Mouse (Mus musculus) monocyte, adult 2 months (primary cell): Measurements from ENCODE around the gene Cpne5.
A peak's percentile ranks its signal among the peaks of the same experiment; 100 is the strongest.
"Not testable (repeated sequence)": the region's sequence is repeated elsewhere in the genome, so short reads cannot be mapped to it uniquely, and the experiment has no call there.

Source experiments
- DNase-seq, 2 experiments: peaks; one replicate each; pipeline ENCODE4 v3.0.0; 2022; ENCODE audit warnings: low spot score in 2 of 2, low read depth in 1 of 2

Cpne5 gene

GRCm38 (mm10) chr17:29237772-29238420 lies at the start of gene Cpne5:
TSS of gene Cpne5 (minus strand) at chr17:29238167.
- DNase-seq = no peak

DNA sequence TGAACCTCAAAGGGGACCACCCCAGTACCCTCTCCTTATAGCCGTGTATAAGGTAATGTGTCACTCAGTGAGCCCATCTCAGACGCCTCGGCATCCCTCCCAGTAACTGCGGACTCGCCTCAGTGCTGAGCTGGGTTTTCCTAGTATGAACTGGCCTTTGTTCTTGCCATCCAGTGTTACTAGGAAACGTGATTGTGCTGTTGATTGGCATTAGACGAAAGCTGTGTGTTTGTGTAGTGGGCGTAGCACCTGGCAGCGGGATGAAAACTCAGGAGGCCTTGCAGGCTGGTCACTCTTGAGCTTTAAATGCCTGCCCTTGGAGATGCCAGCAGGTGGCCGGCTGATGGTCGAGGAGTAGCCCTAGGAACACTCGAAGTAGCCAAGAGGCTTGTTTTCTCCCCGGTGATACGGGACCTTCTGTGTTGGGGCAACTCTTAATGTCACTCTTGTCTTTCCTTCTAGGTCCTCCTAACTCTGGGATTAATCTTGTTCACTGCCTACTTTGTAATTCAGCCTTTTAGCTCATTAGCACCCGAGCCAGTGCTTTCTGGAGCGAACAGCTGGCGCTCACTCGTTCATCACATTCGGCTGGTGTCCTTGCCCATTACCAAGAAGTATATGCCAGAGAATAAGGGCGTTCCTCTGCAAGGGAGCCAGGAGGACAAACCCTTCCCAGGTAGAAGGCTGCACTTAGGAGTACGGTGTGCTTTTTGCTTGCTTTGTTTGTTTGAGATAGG lies 44.4 kb upstream of the Cpne5 start:
- DNase-seq = no peak

- no peak for DNase-seq
Observed at GRCm38 (mm10) chr17:29281541-29281940, 43.6 kb upstream of the Cpne5 start.

DNA sequence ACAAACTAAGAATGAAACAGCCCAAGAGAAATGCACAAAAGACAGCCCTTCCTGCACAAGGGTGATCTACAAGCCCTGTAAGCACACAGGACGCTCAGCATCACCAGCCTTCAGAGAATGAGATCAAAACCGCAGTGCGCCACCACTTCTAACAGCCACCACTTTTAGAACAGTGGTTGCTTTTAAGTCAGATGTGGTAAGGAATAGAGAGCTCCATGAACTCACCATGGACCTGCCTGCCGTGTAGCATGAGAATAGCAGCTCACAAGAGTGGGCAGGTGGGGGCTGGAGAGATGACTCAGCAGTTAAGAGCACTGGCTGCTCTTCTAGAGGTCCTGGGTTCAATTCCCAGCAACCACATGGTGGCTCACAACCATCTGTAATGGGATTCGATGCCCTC lies 42.5 kb upstream of the Cpne5 start:
- DNase-seq = no peak

DNA sequence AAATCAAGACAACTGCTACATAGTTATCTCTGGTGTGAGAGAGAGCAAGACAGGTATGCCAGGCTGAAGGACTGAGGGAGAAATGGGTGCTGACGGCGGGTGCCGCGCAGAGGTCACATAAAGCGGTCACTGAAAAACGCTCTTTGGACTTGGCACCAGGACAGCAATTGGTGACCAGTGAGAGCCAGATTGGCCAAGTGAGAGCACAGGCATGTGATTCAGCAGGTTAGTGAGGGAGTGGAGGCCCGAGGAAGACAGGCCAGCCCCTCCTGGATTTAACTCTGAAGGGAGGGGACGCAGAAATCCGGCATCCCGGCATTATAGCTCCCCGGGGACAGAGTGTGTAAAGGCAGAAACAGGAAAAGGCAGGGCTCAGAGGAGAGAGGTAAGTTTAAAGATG lies 35.9 kb upstream of the Cpne5 start:
- no peak for DNase-seq

GRCm38 (mm10) chr17:29273156-29273555 lies 35.2 kb upstream of the Cpne5 start:
- DNase-seq = no peak

- DNase-seq = no peak
Observed at GRCm38 (mm10) chr17:29270148-29270698, 32.3 kb upstream of the Cpne5 start.

DNA sequence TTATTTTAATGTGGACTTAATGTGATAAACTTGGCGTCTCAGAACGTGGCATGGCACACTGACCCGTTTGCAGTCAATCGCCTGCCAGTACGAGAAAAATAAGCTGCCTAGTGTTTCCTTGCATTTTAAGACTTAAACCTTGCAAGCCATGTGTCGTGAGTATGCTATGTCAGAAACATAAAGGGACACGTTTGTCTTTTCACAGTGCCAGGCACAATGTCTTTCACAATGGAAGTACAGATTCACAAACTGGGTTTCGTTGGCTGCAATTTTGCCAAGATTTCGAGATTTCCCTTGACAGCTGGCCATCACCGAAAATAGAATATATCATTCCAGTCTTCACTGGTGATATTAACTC lies 31.4 kb upstream of the Cpne5 start:
- DNase-seq = no peak

DNA sequence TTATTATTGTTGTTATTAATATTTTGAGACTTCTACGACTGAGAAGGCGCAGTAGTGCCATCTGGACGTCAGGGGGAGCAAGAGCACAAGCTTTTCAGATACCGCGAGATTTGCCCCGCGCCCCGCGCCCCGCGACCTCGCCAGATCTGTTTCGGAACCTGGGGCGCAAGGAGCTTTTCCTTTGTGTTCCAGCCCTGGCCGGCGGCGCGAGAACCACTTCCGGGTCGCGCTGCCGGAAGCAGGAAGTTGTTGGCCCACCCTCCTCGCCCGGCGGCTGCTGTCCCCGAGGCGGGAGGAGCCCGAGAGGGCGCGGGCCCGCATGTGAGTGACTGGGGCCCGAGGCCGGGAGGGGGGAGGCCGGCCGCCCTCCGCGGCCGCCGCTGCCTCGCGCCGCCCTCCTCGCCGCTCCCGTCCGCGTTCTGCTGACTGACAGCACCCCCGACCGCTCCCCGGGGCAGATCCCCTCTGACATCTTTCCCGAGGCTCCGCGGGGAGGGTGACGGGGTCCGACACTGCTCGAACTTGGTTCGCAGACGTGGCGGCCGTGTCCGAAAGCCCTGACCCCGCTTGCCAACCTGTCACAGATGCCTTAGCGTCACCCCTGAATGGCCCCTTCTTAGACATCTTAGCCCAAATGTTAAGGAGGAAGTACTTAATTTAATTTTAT lies 30.8 kb upstream of the Cpne5 start, which contains the start of gene BC004004:
BC004004 (plus strand) TSS at position 107 of the 667 bp plus-strand sequence.
- peak; percentile 89 to 94 for DNase-seq

- no peak for DNase-seq
Observed at GRCm38 (mm10) chr17:29267931-29268681, 30.1 kb upstream of the Cpne5 start.

DNA sequence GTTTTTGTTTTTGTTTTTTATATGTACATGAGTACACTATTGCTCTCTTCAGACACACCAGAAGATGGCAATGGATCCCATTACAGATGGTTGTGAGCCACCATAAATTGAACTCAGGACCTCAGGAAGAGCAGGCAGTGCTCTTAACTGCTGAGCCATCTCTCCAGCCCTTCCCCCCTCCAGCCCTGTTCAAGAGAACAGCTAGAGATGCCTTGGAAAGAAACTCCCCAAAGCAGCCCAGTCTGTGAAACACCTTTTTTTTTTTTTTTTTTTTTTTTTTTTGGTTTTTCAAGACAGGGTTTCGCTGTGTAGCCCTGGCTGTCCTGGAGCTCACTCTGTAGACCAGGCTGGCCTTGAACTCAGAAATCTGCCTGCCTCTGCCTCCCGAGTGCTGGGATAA lies 29.1 kb upstream of the Cpne5 start:
- not testable (repeated sequence) for DNase-seq

- no peak for DNase-seq
Observed at GRCm38 (mm10) chr17:29264760-29265159, 26.8 kb upstream of the Cpne5 start.

DNA sequence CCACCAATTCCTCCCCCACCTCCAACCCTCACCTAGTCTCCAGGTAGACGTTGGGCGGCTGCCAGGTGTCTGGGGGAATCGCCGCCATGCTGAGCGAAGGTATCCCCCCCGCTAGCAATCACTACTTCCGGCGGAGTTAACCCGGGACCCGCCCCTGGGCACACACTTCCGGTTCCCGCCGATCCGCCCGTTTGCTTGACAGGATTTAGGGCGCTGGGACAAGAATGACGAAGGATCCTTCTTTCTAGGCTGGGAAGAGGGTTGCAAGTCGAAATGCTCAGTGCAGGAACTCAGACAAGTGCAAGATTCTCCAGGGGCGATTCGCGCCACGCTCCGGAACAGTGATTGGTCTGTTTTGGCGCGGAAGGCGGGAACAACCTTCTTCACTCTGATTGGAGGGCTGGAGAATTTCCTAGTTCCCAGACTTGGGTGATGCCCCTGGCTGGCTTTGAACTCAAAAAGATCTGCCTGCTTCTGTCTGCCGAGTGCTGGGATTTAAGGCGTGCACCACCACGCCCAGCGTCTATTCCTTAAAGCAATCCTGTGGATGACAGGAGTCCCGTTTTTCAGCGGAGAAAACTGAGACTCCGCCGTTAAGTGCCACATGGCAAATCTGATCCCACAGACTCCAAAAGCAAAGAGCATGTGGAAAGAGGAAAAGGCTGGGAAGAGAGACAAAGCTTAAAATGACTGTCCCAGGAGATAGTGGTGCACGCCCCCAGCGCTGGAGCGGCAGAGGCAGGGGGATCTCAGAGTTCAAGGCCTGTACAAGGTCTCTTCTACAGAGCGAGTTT lies 26.1 kb upstream of the Cpne5 start, which contains the start of gene Ppil1:
Ppil1 (minus strand) TSS at position 347 of the 794 bp plus-strand sequence.
- DNase-seq = peak; percentile 44 to 60

GRCm38 (mm10) chr17:29263417-29263816 lies 25.4 kb upstream of the Cpne5 start:
- DNase-seq = no peak

DNA sequence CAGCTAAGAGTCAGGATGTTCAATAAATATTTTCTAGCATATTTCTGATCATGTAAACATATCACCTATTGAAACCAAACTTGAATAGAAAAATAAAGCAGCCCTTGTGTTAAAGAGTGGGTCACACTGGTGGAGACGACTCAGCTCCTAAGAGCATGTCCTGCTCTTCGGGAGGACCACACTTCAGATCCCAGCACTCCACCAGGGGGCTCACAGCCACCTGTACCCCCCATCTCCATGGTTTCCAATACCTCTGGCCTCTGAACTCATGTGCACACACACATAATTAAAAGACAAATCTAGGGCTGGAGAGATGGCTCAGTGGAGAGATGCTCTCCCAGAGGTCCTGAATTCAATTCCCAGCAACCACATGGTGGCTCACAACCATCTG lies 24.3 kb upstream of the Cpne5 start:
- DNase-seq = no peak

- no peak for DNase-seq
Observed at GRCm38 (mm10) chr17:29261603-29262258, 23.8 kb upstream of the Cpne5 start.

DNA sequence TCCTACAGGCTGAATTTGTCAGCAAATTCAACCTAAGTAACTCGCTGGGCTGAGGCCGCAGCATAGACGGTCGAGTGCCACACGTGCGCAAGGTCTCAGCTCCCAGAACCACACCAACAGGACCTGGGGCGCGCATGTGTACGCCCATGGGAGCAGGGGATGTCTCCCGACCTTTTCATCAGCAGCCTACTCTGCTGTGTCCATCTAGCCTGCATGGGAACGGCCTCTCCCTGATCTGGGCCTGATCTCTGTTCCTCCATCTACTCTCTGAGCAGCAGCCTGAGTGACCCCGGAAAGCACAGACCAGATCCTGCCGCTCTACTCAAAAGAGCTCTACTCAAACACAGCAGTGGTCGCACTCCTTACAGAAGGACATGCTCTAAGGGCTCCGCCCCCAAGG lies 22.5 kb upstream of the Cpne5 start:
- DNase-seq = no peak

DNA sequence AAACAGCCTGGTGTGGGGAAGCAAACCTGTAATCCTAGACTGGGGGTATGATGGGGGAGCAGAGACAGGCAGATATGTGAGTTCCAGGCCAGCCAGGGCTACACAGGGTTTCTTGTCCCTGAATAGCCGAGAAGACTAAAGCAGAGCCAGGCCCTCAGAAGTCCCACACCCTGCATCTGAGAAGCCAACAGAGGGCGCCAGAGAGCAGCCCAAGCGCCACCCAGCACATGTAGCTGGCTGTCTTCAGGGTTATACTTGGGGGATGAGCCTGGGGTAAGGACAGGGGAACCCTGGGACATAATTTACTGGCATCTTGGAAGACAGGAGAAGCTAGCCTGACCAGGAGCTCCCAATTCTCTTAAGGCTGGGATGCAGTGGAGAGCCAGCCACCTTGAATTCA lies 21.5 kb upstream of the Cpne5 start:
- peak; percentile 29 to 50 for DNase-seq

GRCm38 (mm10) chr17:29258921-29259320 lies 21.0 kb upstream of the Cpne5 start:
- DNase-seq = no peak

DNA sequence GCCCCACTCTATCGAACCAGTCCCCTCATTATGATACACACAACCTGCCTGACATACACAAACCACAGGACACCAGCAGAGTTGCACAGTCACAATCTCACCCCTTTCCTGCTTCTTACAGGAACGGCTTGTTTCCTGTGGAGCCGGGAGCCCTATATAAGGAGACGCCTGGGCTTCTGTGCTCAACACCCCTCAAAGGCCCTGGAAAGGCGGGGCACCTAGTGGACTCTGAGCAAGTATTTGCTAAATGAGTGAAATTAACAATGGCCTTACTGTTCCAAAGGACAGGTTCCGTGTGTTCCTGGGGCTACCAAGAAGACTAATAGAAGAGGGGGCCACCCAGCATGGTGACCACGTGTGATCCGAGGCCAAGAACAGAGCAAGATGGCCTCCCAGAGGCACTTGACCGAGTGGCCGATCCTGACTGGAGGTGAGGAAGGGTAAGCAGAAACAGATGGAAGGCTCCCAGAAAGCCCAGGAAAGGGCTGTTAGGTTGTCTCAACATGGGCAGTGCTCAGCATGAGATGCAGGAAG lies 20.1 kb upstream of the Cpne5 start:
- DNase-seq = no peak
